8 mouse cellular contexts compared by ENCODE assay signal in the genomic region with DNA sequence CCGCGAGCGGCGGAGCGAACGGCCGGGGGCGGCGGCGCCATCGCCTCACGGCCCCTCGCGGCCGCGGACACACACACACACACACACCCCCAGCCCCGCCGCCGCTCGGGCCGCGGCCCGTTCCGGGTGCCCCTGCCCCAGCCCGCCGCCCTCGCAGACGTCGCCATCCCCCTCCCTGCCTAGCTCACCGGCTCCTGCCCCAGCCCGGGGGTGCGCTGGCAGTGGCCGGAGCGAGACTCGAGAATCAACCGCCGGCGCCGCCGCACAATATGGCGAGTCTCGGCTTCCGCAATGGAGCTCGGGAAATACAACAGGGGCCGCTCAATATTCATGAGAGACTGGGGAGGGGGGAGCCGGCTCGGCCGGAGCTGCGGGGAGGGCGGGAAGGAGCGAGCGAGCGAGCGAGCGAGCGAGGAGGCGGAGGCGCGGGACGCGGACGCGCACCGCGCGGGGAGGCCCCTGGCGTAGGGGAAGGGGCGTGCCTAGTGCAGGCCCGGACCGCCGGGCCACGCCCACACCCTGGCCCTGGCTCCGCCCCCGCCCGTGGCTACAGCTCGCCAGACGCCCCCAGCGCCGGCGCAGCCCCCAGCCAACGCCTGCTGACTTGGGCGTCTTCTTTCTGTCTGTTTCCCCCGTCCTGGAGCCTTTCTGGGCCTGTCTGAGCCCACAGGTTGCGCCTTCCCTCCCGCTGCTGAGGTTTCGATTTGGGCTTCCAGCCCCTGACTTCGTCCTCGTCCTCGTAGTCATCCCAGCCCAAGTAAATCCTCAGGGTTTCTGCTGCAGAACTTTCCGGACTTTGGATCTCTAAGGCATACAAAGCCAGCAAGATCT. TPM values are rescaled to one million over a fixed set of nuclear protein-coding genes. Genes with fewer than 3 reads are reported as not detected.
DNase-seq lines count a peak whose midpoint lies in the region; ATAC-seq and TF ChIP-seq lines count a peak whose summit lies in the region.

A gene (minus strand): TSS at position 425 of the 831 bp plus-strand sequence.

- H3K36me3 ChIP-seq in heart, embryonic 11.5 days (ENCODE audit: control insufficient read depth, insufficient read depth, low read length), result no peaks in the 10 kb centered on the region
- H3K36me3 ChIP-seq in kidney, embryonic 16.5 days (ENCODE audit: insufficient read depth, low read length), result no peaks in the 10 kb centered on the region
- H3K36me3 ChIP-seq in liver, adult 2 months (ENCODE audit: control insufficient read depth, insufficient read depth, low read length), result no peaks in the 10 kb centered on the region
- no peaks in the 10 kb centered on the region for H3K36me3 ChIP-seq in myocyte (ENCODE audit: control insufficient read depth, insufficient read depth)
- H3K36me3 ChIP-seq in splenic B cell, adult 2 months (ENCODE audit: control insufficient read depth, insufficient read depth, low read length, poor library complexity, severe bottlenecking), result no peaks in the 10 kb centered on the region

- peak; percentile 96 for ATAC-seq in erythroblast, adult 5-6 weeks (replicated peaks; ENCODE audit: low FRiP score, poor library complexity, severe bottlenecking)
- ATAC-seq in heart, embryonic 11.5 days (replicated peaks; ENCODE audit: insufficient number of reproducible peaks, low FRiP score, low TSS enrichment), result peak; percentile 97
- peak; percentile 98 for ATAC-seq in kidney, embryonic 16.5 days (ENCODE audit: low FRiP score, low TSS enrichment)

- peak within 1 kb of the TSS; percentile 66 for H3K4me2 ChIP-seq in heart, embryonic 11.5 days
- H3K4me2 ChIP-seq in kidney, embryonic 16.5 days (replicated peaks; ENCODE audit: low read depth, low read length), result peak within 1 kb of the TSS; percentile 71
- peak within 1 kb of the TSS; percentile 97 for H3K4me2 ChIP-seq in myocyte (ENCODE audit: low read depth)

- H3K27ac ChIP-seq in heart, embryonic 11.5 days (ENCODE audit: low read depth, low read length), result peak within 1 kb of the TSS; percentile 95
- H3K27ac ChIP-seq in kidney, embryonic 16.5 days (ENCODE audit: low read length), result peak within 1 kb of the TSS; percentile 97
- H3K27ac ChIP-seq in liver, adult 2 months (replicated peaks; ENCODE audit: insufficient read depth, low read depth, low read length), result peak within 1 kb of the TSS; percentile 87

- peak; percentile 78; the same call in 1 of the 2 replicates for TF ChIP-seq POLR2A in liver, adult 2 months (IDR thresholded peaks at IDR 0.05; ENCODE audit: extremely low read depth, insufficient read depth, low read length)
- peak; percentile 78 for TF ChIP-seq POLR2A in myocyte (IDR thresholded peaks at IDR 0.05; ENCODE audit: insufficient read length, low read depth)

- TF ChIP-seq CTCF in liver, adult 2 months (IDR thresholded peaks at IDR 0.05; ENCODE audit: low read depth, low read length), result no peak

- H3K9ac ChIP-seq in heart, embryonic 11.5 days (ENCODE audit: low read depth, low read length), result peak within 1 kb of the TSS; percentile 99
- peak within 1 kb of the TSS; percentile 94 for H3K9ac ChIP-seq in kidney, embryonic 16.5 days (replicated peaks; ENCODE audit: low read length)
- H3K9ac ChIP-seq in liver, adult 2 months (ENCODE audit: low read depth, low read length), result peak within 1 kb of the TSS; percentile 99

- H3K4me3 ChIP-seq in heart, embryonic 11.5 days (ENCODE audit: low read depth, low read length), result peak within 1 kb of the TSS; percentile 95
- peak within 1 kb of the TSS; percentile 90 for H3K4me3 ChIP-seq in kidney, embryonic 16.5 days (ENCODE audit: low read length)
- H3K4me3 ChIP-seq in liver, adult 2 months (ENCODE audit: insufficient read depth, low read depth, low read length), result peak within 1 kb of the TSS; percentile 94
- H3K4me3 ChIP-seq in myocyte, result peak within 1 kb of the TSS; percentile 52

- under 1% methylated on average over 77 of the region's 90 CpGs for WGBS in heart, embryonic 11.5 days (ENCODE audit: insufficient replicate concordance)
- WGBS in kidney, embryonic 16.5 days, result 0% methylated on average over 67 of the region's 90 CpGs
- 2% methylated on average over 67 of the region's 90 CpGs for WGBS in liver, adult 2 months

- peak within 1 kb of the TSS; percentile 91 for H3ac ChIP-seq in myocyte (ENCODE audit: control insufficient read depth, insufficient read length)

- no peaks in the 10 kb centered on the region for H3K9me3 ChIP-seq in heart, embryonic 11.5 days (replicated peaks; ENCODE audit: control insufficient read depth, low read length)
- H3K9me3 ChIP-seq in kidney, embryonic 16.5 days (ENCODE audit: low read length), result no peaks in the 10 kb centered on the region

- H3K79me2 ChIP-seq in liver, adult 2 months (ENCODE audit: control insufficient read depth, insufficient read depth, low read length), result peaks cover 8% of the 10 kb centered on the region; the same call in 1 of the 2 replicates
- H3K79me2 ChIP-seq in myocyte (ENCODE audit: control insufficient read depth, insufficient read depth), result peaks cover 42% of the 10 kb centered on the region

- no peaks in the 10 kb centered on the region for H3K27me3 ChIP-seq in heart, embryonic 11.5 days (ENCODE audit: control insufficient read depth, insufficient read depth, low read length)
- H3K27me3 ChIP-seq in kidney, embryonic 16.5 days (ENCODE audit: insufficient read depth, low read length), result no peaks in the 10 kb centered on the region
- H3K27me3 ChIP-seq in liver, adult 2 months (ENCODE audit: control insufficient read depth, insufficient read depth, low read length), result no peaks in the 10 kb centered on the region
- H3K27me3 ChIP-seq in myocyte (ENCODE audit: control insufficient read depth, insufficient read depth, insufficient read length), result no peaks in the 10 kb centered on the region
- H3K27me3 ChIP-seq in splenic B cell, adult 2 months (ENCODE audit: control insufficient read depth, insufficient read depth, low read length, poor library complexity, severe bottlenecking), result no peaks in the 10 kb centered on the region

- peaks cover 13% of the 10 kb centered on the region for H3K4me1 ChIP-seq in heart, embryonic 11.5 days (ENCODE audit: control insufficient read depth, insufficient read depth, low read length)
- peaks cover 20% of the 10 kb centered on the region; the same call in 1 of the 2 replicates for H3K4me1 ChIP-seq in kidney, embryonic 16.5 days (ENCODE audit: insufficient read depth, low read length)
- H3K4me1 ChIP-seq in liver, adult 2 months (ENCODE audit: control insufficient read depth, insufficient read depth, low read length), result peaks cover 12% of the 10 kb centered on the region

- peak; percentile 94 to 95 for DNase-seq in B cell, adult 2 months
- DNase-seq in brain, adult 2 months (ENCODE audit: low read depth, low spot score), result peak; percentile 97
- DNase-seq in liver, adult 2 months (ENCODE audit: extremely low read depth, low read depth, low spot score), result peak; percentile 75
- DNase-seq in splenic B cell, adult 2 months (ENCODE audit: low read depth, low spot score), result peak; percentile 97

TF ChIP-seq in myocyte, 11 proteins besides CTCF, POLR2A, EP300 and RAD21:
- TF ChIP-seq MYOD1 (IDR thresholded peaks at IDR 0.05; ENCODE audit: control insufficient read depth in 1 of 3, insufficient read length in 2 of 3, low read depth in 2 of 3), result peak in 1 of 3 experiments; percentile 1
- TF ChIP-seq SRF (IDR thresholded peaks at IDR 0.05; ENCODE audit: control insufficient read depth, insufficient read length, low read depth), result no peak
- peak; percentile 71 for TF ChIP-seq POLR2AphosphoS2 (IDR thresholded peaks at IDR 0.05; ENCODE audit: insufficient read length, low read depth)

RNA-seq across cellular contexts. Expression of the gene that starts here (rescaled TPM):
- 7.9 and 13.4 TPM in 2 replicates for total RNA-seq in erythroblast, adult 5-6 weeks (2015; ENCODE audit: low replicate concordance)
- total RNA-seq in erythroblast, adult 5-6 weeks (2017; ENCODE audit: low replicate concordance), result 11.9 and 13.2 TPM in 2 replicates
- 80.5 and 87.5 TPM in 2 replicates for polyA plus RNA-seq in heart, embryonic 11.5 days (2014; fragmentation: Nextera tagmentation; extraction: Ambion mirVana)
- 97.0 and 100 TPM in 2 replicates for polyA plus RNA-seq in kidney, embryonic 16.5 days (2015; fragmentation: Nextera tagmentation; extraction: Ambion mirVana)
- total RNA-seq in liver, adult 2 months (2014; rRNA removed), result 19.7 and 21.8 TPM in 2 replicates
- polyA plus RNA-seq in liver, adult 2 months (2012; rRNA removed), result 6.7 and 7.5 TPM in 2 replicates
- polyA plus RNA-seq in myocyte (2012; fragmentation: generic; extraction: Trizol), result 14.1 TPM

Comparison
In these comparisons a context has a peak if more than half of its experiments do, and no peak if none do; other contexts are left out.
1. Peak in every context shown above with its lines: DNase-seq, ATAC-seq, H3K4me3 ChIP-seq and H3K27ac ChIP-seq.